Mouse (Mus musculus) thymus, adult 18-20 months (tissue): ENCODE results near the gene Frmpd4.

Experiments used
- DNase-seq, 2 experiments: peaks; one replicate each; pipeline ENCODE4 v3.0.0; 2022; ENCODE audit warnings: mixed read lengths in 2 of 2

Gene Frmpd4

GRCm38 (mm10) chrX:168123589-168123965 is 453.5 kb downstream of the Frmpd4 start:
- DNase-seq, result no peak

GRCm38 (mm10) chrX:168122806-168123588 is 454.0 kb downstream of the Frmpd4 start:
- no peak for DNase-seq

- DNase-seq, result no peak
These were observed 535.4 kb downstream of the Frmpd4 start for GRCm38 (mm10) chrX:168041589-168041988.

DNA sequence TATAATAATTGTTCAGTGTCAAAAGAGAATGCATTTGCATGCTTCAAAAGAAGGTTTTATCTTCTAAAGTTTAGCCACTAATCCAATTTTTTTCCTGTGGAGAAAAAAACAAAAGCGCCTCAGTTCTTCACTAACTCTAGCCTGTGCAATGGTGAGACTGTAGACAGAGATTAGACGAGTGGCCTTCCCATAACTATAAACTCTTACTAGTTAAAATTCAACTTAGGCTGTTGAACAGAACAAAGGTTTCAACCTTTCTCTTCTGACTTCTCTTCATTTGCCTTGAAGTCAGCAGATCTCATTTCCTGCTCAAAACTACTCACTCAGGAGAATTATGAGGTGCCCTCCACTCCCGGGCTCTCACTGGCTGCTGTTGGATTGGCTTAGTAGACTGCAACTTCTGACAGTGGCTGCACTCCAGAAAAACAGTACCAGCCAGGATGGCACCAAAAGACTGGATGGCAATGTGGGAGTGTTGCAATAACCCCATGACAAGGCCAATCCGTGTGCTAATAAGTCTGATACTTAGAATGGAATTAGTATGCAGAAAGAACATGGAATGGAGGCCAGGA is 556.4 kb downstream of the Frmpd4 start:
- DNase-seq, result no peak

- no peak for DNase-seq
These were observed 559.2 kb downstream of the Frmpd4 start for GRCm38 (mm10) chrX:168017792-168018191.

- DNase-seq, result no peak
These were observed 592.2 kb downstream of the Frmpd4 start for GRCm38 (mm10) chrX:167984835-167985234.

DNA sequence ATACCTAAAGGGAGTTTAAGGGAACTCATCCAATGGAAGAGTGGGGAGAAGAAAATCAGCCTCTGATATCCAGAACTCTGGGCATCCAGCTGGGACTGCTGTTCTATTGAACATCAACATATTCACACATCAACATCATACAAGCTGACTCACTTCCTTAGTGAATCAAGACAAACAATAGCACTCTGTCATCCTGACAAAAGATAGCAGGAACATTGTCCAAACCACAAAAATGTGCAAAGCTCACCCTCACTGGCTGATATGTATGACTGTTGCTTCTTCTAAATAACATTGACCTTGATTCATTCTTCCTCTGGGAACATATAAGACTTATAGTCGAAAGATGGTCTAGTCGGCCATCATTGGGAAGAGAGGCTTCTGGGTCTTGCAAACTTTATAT is 625.8 kb downstream of the Frmpd4 start:
- DNase-seq, result no peak

DNA sequence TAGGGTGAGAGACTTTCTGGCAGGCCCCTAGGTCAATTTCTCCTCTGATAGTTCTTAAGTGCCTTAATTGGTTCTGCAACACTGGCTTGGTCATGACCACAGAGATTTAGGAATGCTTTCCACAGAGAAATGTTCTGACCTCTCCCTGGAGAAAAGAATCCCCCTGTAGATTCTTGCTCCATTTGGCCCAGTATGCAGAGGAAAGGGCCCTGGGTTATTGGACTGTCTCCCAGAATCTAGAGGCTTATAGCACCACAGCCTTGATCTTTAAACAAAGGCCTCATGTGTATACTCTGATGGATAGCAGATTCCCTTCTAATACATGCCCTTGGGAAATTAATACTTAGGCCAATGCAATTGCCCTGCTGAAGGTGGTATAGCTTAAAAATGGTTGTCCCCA is 667.5 kb downstream of the Frmpd4 start:
- no peak for DNase-seq

- DNase-seq, result no peak
These were observed 676.0 kb downstream of the Frmpd4 start for GRCm38 (mm10) chrX:167901046-167901445.

GRCm38 (mm10) chrX:167854821-167855220 is 722.2 kb downstream of the Frmpd4 start:
- DNase-seq, result no peak

GRCm38 (mm10) chrX:167832543-167832942 is 744.5 kb downstream of the Frmpd4 start:
- DNase-seq, result no peak

DNA sequence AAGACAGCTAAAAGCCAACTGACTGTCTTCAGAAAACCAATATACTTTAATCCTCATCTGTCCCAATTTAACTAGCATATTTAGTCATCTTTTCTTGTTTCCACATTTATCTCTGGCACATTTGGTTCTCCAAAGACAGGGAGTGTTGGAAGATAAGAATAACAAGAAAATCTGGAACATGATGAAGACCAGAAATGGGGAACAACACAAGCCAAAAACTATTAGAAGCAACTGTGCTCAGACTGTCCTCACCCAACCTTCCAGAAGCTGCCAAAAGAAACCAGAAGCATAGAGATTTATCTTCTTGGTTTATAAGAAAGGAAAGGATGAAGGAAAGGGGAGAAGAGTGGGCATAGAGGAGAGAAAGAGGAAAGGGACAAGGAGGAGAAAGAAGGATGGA is 748.6 kb downstream of the Frmpd4 start:
- DNase-seq, result no peak

DNA sequence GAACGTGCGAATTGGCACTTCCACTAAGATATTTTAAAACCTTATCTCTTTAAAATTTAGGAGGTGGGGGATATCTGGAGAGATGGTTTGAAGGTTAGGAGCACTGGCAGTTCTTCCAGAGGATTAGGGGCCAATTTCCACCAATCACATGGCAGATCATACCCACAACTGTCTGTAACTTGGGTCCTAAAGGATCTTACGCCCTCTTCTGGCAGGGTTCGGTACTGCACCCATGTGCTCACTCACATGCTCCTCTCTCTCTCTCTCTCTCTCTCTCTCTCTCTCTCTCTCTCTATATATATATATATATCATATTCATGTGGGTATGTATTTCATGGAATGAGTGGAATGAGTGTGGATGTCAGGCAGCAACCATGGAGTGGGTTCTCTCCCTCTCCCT is 759.7 kb downstream of the Frmpd4 start:
- no peak for DNase-seq

- no peak for DNase-seq
These were observed 766.9 kb downstream of the Frmpd4 start for GRCm38 (mm10) chrX:167810120-167810519.

- no peak for DNase-seq
These were observed 768.5 kb downstream of the Frmpd4 start for GRCm38 (mm10) chrX:167808572-167808971.

DNA sequence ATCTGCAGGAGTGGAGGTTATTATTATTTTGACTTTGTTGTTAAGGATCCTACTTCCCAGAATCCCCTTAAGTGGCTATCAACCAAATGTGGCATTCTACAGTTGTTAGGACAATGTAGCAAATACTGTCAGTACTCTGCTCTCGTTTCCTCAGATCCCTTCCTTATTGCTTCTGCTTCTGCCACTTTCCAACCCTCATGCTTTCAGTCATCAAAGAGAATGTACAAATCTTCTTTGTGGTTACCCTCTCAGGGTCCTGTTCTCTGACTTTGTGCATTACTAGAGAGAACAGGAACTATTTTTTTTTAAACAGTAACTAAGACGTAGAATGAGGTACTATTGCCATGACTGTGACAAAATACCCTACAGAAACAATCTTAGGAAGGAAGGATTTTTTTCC is 788.3 kb downstream of the Frmpd4 start:
- DNase-seq, result no peak

DNA sequence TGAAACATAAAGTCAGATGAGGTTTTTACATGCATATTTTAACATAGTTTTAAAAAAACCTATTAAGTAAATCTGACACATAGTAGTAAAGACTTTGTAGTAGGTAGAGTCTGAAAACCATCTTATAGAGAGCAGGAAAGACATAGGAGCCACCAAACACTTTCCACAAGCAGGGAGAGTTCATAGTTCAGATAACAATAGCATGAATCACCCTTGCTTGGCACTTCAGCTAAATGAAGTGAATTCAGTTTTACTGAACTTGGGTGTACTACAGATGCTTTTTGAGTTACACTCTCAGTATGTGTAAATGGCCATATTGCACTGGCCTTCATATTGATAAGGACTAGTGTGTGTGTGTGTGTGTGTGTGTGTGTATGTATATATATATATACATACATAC is 793.5 kb downstream of the Frmpd4 start:
- no peak for DNase-seq

DNA sequence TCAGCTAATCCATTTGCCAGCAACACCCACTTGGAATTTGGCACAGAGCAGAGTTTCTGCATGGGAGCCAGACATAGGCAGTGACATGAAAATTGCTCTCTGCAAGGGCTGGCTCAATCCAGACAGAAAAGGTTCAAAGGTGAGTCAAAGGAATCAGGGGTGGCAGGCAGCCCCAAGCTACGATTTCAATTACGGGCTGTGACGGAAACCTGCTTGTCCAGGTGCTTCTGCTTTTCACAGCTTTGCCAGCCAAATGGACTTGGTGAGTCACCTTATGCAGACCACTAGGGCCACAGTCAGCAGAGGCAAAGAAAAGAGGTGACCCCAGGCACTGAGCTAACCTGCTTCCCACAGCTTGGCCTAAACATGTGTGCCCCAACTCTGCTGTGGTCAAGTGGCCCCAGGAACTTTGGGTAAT is 857.5 kb downstream of the Frmpd4 start:
- DNase-seq, result no peak

- no peak for DNase-seq
These were observed 857.9 kb downstream of the Frmpd4 start for GRCm38 (mm10) chrX:167719092-167719491.

DNA sequence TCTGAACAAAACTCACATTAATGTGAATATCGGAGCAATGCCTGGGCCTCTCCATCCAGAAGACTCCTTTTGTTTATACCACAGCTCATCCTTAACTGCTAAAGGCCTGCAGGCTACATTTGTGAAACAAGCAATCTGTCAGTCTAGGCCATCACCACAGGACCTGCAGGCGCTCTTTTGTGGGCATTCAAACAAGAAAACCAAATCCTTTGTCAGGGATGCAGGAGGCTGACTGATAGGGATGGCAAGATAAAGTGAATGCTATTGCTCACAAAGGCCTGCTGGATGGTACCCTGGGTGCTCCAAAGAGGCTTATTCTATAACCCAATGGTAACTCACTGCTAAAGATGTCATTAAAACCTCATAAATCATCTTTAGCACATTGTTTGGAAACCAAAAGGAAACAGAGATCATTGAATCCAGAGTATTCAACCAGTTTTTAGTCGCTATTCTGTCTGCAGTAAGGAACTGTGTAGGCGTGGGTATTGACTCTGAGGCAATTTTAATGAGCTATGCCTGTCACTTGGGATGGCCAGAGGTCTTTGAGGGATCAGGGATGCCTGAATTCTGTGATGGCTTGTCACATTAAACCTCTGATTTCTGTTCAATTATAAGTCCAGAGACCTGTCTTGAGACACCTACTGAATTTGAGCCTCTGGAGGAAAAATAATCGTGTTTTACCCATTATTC is 922.1 kb downstream of the Frmpd4 start:
- no peak for DNase-seq

DNA sequence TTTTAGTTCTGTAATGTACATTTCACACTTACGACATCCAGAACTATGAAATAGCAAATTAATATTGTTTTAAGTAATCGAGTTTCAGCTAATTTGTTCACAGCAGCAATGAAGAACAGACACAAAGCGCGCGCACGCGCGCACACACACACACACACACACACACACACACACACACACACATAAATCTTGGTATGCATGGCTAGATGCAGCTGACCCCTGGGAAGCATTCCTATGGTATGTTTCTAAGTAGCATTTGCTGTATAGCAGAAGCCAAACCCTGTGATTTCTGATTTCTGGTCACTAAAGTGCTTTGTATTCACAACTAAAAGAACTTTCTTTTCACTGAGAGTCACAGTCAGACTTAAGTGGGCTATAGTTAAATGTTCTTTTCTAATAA is 922.8 kb downstream of the Frmpd4 start:
- DNase-seq, result no peak

DNA sequence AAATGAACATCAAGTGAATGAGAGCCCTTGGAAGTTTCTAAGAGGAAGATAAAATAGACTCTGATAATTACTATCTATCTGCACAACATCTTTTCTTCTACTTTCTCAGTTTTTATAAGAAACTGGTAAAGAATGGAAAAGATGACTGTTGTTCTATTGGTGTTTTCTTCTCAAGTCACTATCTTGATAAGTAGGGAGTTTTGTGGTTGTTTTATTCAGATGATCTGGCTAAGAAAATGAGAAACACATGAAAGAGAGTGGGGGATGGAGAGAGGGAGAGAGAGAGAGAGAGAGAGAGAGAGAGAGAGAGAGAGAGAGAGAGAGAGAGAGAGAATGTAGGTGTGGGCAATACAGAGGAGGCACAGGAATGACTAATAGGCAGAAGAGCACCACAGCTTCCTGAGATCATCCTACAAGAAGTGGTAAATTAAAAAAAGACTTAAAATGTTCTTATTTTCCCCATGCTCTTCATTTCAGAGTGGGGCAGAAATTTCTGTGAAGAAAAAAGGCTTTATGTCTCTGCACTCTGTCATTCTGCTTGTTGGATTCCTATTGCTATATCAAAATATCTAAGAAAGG is 979.3 kb downstream of the Frmpd4 start:
- DNase-seq, result no peak

- DNase-seq, result no peak
These were observed 1024.2 kb downstream of the Frmpd4 start for GRCm38 (mm10) chrX:167552827-167553226.

GRCm38 (mm10) chrX:167523151-167523550 is 1053.9 kb downstream of the Frmpd4 start:
- DNase-seq, result no peak
